Mouse (Mus musculus) hindbrain, embryonic 13.5 days (tissue): Measurements from ENCODE around the gene Tead2. TPM values are rescaled to one million over a fixed set of nuclear protein-coding genes. Genes with fewer than 3 reads are reported as not detected.

Source experiments
- ATAC-seq: fragments of 200-750 bp; cut with Nextera tagmentation; 2 replicates; pipeline ENCODE4 v1.8.0; 2017; ENCODE audit warnings: moderate TSS enrichment; ENCODE audit not compliant: low FRiP score
- H3K27ac ChIP-seq: fragments of 300-500 bp; sonication (generic); 2 replicates; pipeline ENCODE4 v1.5.1; 2015; ENCODE audit warnings: inconsistent platforms, mild to moderate bottlenecking, moderate library complexity
- H3K27me3 ChIP-seq: fragments of 300-500 bp; sonication (generic); 2 replicates; pipeline ENCODE4 v1.6.1; 2015; ENCODE audit warnings: mild to moderate bottlenecking, inconsistent platforms
- H3K36me3 ChIP-seq: fragments of 300-500 bp; sonication (generic); 2 replicates; pipeline ENCODE4 v1.6.1; 2015; ENCODE audit warnings: mild to moderate bottlenecking, inconsistent platforms
- H3K4me1 ChIP-seq: fragments of 300-500 bp; sonication (generic); replicated peaks from 2 replicates; pipeline ENCODE4 v1.6.1; 2015; ENCODE audit warnings: inconsistent platforms
- H3K4me2 ChIP-seq: fragments of 300-500 bp; sonication (generic); 2 replicates; pipeline ENCODE4 v1.6.1; 2015; ENCODE audit warnings: inconsistent platforms, mild to moderate bottlenecking, moderate library complexity
- H3K4me3 ChIP-seq: fragments of 300-500 bp; sonication (generic); 2 replicates; pipeline ENCODE4 v1.5.1; 2015; ENCODE audit warnings: mild to moderate bottlenecking, inconsistent platforms
- H3K9ac ChIP-seq: fragments of 300-500 bp; sonication (generic); 2 replicates; pipeline ENCODE4 v1.6.1; 2015; ENCODE audit warnings: mild to moderate bottlenecking, inconsistent platforms
- H3K9me3 ChIP-seq: fragments of 300-500 bp; sonication (generic); 2 replicates; pipeline ENCODE4 v1.6.1; 2016; ENCODE audit warnings: inconsistent platforms
- WGBS: fragments of 180-500 bp; shearing (Covaris S2); methylation state at CpG from one replicate; pipeline ENCODE4 v1.1.7; 2015; 5-methylcytosine and 5-hydroxymethylcytosine counted together
- microRNA-seq: library from miRNA; unstranded; fragments of <30 nt; microRNA quantifications from one replicate; pipeline ENCODE4, GENCODE M21; 2016
- polyA plus RNA-seq: library from polyadenylated mRNA; unstranded; fragments of >200 nt; fragmentation: Nextera tagmentation; extraction: Ambion mirVana; gene quantifications from 2 replicates; pipeline ENCODE4 v1.2.1, GENCODE M21; 2015

The Tead2 gene
- polyA plus RNA-seq, 1 experiment from 2014 or later: 79.2 TPM

DNA sequence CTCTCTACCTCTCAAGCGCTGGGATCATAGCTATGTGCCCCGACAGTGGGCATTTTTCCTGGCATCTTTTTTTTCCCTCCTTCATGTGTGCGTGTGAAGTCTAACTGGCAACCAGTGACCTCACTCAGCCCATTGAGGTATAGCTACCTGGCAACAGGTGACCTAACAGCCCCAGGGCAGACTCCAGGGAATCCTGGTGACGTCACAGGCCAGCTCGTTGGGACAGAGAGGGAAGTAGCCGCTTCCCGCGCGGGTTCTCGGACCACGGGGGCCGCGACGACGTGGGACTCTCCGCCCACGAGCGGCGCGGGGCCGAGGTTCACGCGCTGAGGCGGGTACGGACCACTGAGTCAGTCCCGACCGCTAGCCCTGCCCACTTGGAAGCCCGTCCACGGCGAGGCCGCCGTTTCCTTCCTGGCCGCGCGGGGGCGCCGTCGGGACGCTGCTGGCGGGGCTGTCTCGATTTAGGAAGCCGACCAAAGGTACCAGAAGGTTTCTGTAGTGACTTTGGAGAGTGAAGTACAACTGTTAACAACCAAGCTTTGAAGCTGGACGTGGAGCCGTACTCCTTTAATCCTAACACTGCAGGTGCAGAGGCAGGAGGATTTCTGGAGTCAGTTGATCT lies 61.7 kb downstream of the Tead2 start, which contains the start of gene Slc6a21:
Gene Slc6a21 (plus strand): TSS at position 378 of the 625 bp plus-strand sequence.
- Histone ChIP-seq H3K27ac (no peak within 1 kb of the TSS), H3K9me3 (no peaks in the 10 kb centered on the region), H3K4me3 (peak within 1 kb of the TSS; percentile 35), H3K4me2 (peak within 1 kb of the TSS; percentile 50), H3K9ac (no peak within 1 kb of the TSS), H3K27me3 (peaks cover 14% of the 10 kb centered on the region), H3K4me1 (peaks cover 4% of the 10 kb centered on the region; the same call in 1 of the 2 replicates), H3K36me3 (no peaks in the 10 kb centered on the region)
- WGBS: 9% methylated on average over 40 of the region's 44 CpGs
- ATAC-seq: no peak

Small RNAs within 50 kb of the gene (microRNA-seq; reads per million reads assigned to microRNA genes)
- not detected for gene Mir7055

Other genes starting within 250 kb of the Tead2 start
- 52.2 and 56.3 TPM in 2 replicates for gene Cpt1c, start 240.9 kb upstream of the Tead2 start, polyA plus RNA-seq
- gene Prmt1, start 229.2 kb upstream of the Tead2 start, polyA plus RNA-seq: 681 and 687 TPM in 2 replicates
- 66.7 and 68.3 TPM in 2 replicates for gene Irf3, start 218.1 kb upstream of the Tead2 start, polyA plus RNA-seq
- gene Bcl2l12, start 217.0 kb upstream of the Tead2 start, polyA plus RNA-seq: 16.2 and 19.7 TPM in 2 replicates
- 42.4 and 45.2 TPM in 2 replicates for gene Scaf1, start 199.4 kb upstream of the Tead2 start, polyA plus RNA-seq
- 11.5 and 15.4 TPM in 2 replicates for gene Rras, start 197.8 kb upstream of the Tead2 start, polyA plus RNA-seq
- gene Prr12, start 162.9 kb upstream of the Tead2 start, polyA plus RNA-seq: 13.8 and 14.5 TPM in 2 replicates
- 58.0 and 58.5 TPM in 2 replicates for gene Nosip, start 153.3 kb upstream of the Tead2 start, polyA plus RNA-seq
- 14.8 and 17.1 TPM in 2 replicates for gene Prrg2, start 153.1 kb upstream of the Tead2 start, polyA plus RNA-seq
- gene Rcn3, start 123.5 kb upstream of the Tead2 start, polyA plus RNA-seq: 93.8 and 103 TPM in 2 replicates
- 26.9 and 28.3 TPM in 2 replicates for gene Fcgrt, start 111.9 kb upstream of the Tead2 start, polyA plus RNA-seq
- gene Rps11, start 91.3 kb upstream of the Tead2 start, polyA plus RNA-seq: 994 and 999 TPM in 2 replicates
- 770 and 846 TPM in 2 replicates for gene Rpl13a, start 87.0 kb upstream of the Tead2 start, polyA plus RNA-seq
- 0.14 TPM in 1 of 2 replicates, not detected in the other for gene Gm45713, start 79.5 kb upstream of the Tead2 start, polyA plus RNA-seq
- 1.4 and 1.6 TPM in 2 replicates for gene Flt3l, start 79.3 kb upstream of the Tead2 start, polyA plus RNA-seq
- gene Pih1d1, start 61.5 kb upstream of the Tead2 start, polyA plus RNA-seq: 85.6 and 94.4 TPM in 2 replicates
- gene Aldh16a1, start 61.2 kb upstream of the Tead2 start, polyA plus RNA-seq: 23.7 and 24.5 TPM in 2 replicates
- gene Slc17a7, start 51.8 kb upstream of the Tead2 start, polyA plus RNA-seq: 0.42 and 0.62 TPM in 2 replicates
- gene Gfy, start 36.2 kb upstream of the Tead2 start, polyA plus RNA-seq: not detected in 2 replicates
- gene Pth2, start 34.8 kb upstream of the Tead2 start, polyA plus RNA-seq: 0.66 TPM in 1 of 2 replicates, not detected in the other
- gene Ccdc155, start 10.9 kb upstream of the Tead2 start, polyA plus RNA-seq: 0.49 and 0.54 TPM in 2 replicates
- 5.6 and 5.7 TPM in 2 replicates for gene Dkkl1, start 3.6 kb upstream of the Tead2 start, polyA plus RNA-seq
- 0.96 and 1.7 TPM in 2 replicates for gene Cd37, start 23.4 kb downstream of the Tead2 start, polyA plus RNA-seq
- gene Slc6a16, start 25.3 kb downstream of the Tead2 start, polyA plus RNA-seq: 0.18 and 0.38 TPM in 2 replicates
- not detected in 2 replicates for gene Slc6a21, start 61.8 kb downstream of the Tead2 start, polyA plus RNA-seq
- gene Trpm4, start 118.0 kb downstream of the Tead2 start, polyA plus RNA-seq: 7.3 and 8.9 TPM in 2 replicates
- 0.31 TPM in 2 replicates for gene Hrc, start 119.5 kb downstream of the Tead2 start, polyA plus RNA-seq
- 19.9 and 20.7 TPM in 2 replicates for gene Ppfia3, start 151.3 kb downstream of the Tead2 start, polyA plus RNA-seq
- 12.5 and 13.4 TPM in 2 replicates for gene Lin7b, start 154.8 kb downstream of the Tead2 start, polyA plus RNA-seq
- gene Snrnp70, start 180.0 kb downstream of the Tead2 start, polyA plus RNA-seq: 205 and 215 TPM in 2 replicates
- not detected in 2 replicates for gene Kcna7, start 189.9 kb downstream of the Tead2 start, polyA plus RNA-seq
- 0.10 and 0.19 TPM in 2 replicates for gene Ntf5, start 197.9 kb downstream of the Tead2 start, polyA plus RNA-seq
- gene Lhb, start 205.1 kb downstream of the Tead2 start, polyA plus RNA-seq: 1.2 and 2.5 TPM in 2 replicates
- gene Gys1, start 219.1 kb downstream of the Tead2 start, polyA plus RNA-seq: 21.9 and 23.2 TPM in 2 replicates
- 99.9 and 110 TPM in 2 replicates for gene Ruvbl2, start 222.3 kb downstream of the Tead2 start, polyA plus RNA-seq
- gene Ftl1, start 244.1 kb downstream of the Tead2 start, polyA plus RNA-seq: 7,019 and 7,066 TPM in 2 replicates